Mouse (Mus musculus): ENCODE measurements around the gene Nid1.
"Not testable (repeated sequence)": the region's sequence is repeated elsewhere in the genome, so short reads cannot be mapped to it uniquely, and the experiment has no call there.

DNA sequence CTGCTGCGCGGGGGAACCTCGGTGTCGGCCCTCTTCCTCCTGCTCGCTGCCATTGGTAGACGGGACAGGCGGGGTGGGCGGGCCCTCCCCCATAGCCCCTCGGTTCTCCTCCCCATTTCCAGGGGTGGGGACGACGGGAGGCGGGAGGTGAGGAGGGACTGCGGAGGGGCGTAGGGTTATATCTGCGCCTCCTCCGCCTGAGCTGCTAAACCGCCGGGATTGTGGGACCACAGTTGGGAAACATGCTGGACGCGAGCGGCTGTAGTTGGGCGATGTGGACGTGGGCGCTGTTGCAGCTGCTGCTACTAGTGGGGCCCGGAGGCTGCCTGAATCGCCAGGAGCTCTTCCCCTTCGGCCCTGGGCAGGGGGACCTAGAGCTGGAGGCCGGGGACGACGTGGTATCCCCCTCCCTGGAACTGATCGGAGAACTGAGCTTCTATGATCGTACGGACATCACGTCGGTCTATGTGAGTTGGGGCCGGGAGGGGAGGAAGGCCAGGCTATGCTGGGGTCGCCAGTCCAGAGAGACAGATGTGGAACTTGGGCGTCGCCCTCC lies at the start of gene Nid1:
- not testable (repeated sequence) for TF ChIP-seq EP300 (IDR thresholded peaks at IDR 0.05; ENCODE audit: insufficient read depth, low read depth, low read length); CTCF (IDR thresholded peaks at IDR 0.05; ENCODE audit: low read depth, low read length)

Measured in ES-Bruce4 (cell line).